10 mouse cellular contexts compared by ENCODE assay signal in the genomic region with DNA sequence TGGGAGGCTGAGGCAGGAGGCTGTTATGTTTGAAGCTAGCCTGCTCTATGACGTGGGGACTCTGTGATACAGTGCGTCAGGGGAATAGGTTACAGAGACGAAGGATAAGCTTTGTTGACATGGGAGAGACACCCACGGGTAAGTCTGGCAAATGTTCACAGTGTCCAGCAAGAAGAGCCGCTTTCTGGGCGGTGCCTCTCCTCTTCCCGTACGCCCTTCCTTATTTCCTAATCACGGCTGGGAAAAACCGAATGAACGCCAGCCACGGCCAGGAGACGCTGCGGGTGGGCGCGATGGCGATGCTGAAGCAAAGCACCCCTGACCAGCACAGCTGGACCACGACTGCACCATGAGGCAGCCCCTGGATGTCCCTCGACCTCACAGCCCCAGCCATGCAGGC.
DNase-seq lines count a peak whose midpoint lies in the region; ATAC-seq lines count a peak whose summit lies in the region.
"Had no signal": no experiment of that assay in that cellular context is flagged by ENCODE, and none has a peak within 500 bp of the region (broad histone marks: within the 10 kb centered on the region; RNA-seq: fewer than 3 reads in every experiment).

No protein-coding gene starts in this region.

- 0 out of 2 replicates have a peak overlapping the region, but pooled peaks have one; percentile 44 for H3K4me2 ChIP-seq in hindbrain, embryonic 13.5 days
- H3K4me2 ChIP-seq in hindbrain, embryonic 12.5 days (replicated peaks): no peak overlapping the region
- 0 out of 2 replicates have a peak overlapping the region, but pooled peaks have one; percentile 33 for H3K4me2 ChIP-seq in neural tube, embryonic 12.5 days (replicated peaks)
- peak overlapping the region; percentile 50 for H3K4me2 ChIP-seq in intestine, embryonic 16.5 days (ENCODE audit: low read depth, low read length)
- H3K4me2 ChIP-seq in stomach, embryonic 16.5 days (ENCODE audit: low read depth, low read length): peak overlapping the region; percentile 53
- H3K4me2 ChIP-seq in midbrain, embryonic 11.5 days: no peak overlapping the region

- WGBS in hindbrain, embryonic 13.5 days: 76% methylated on average over 19 of the region's 19 CpGs
- 74% methylated on average over 19 of the region's 19 CpGs for WGBS in hindbrain, embryonic 12.5 days
- WGBS in neural tube, embryonic 12.5 days: 80% methylated on average over 19 of the region's 19 CpGs
- WGBS in intestine, embryonic 16.5 days: 62% methylated on average over 19 of the region's 19 CpGs
- 54% methylated on average over 19 of the region's 19 CpGs for WGBS in stomach, embryonic 16.5 days
- 83% methylated on average over 19 of the region's 19 CpGs for WGBS in midbrain, embryonic 11.5 days

- H3K27ac ChIP-seq in hindbrain, embryonic 13.5 days: no peak overlapping the region
- no peak overlapping the region for H3K27ac ChIP-seq in hindbrain, embryonic 12.5 days
- H3K27ac ChIP-seq in neural tube, embryonic 12.5 days: no peak overlapping the region
- H3K27ac ChIP-seq in intestine, embryonic 16.5 days (ENCODE audit: low read length): no peak overlapping the region
- no peak overlapping the region for H3K27ac ChIP-seq in stomach, embryonic 16.5 days (ENCODE audit: low read length)
- no peak overlapping the region for H3K27ac ChIP-seq in midbrain, embryonic 11.5 days (ENCODE audit: low read depth, low read length)
- H3K27ac ChIP-seq: neural tube, embryonic 13.5 days had no signal

- no peak for DNase-seq in neural tube, embryonic 10.5 days (ENCODE audit: extremely low spot score, low spot score)
- DNase-seq in midbrain, embryonic 11.5 days (ENCODE audit: low spot score, missing footprints): no peak

- H3K9me3 ChIP-seq in hindbrain, embryonic 13.5 days: peaks cover 3% of the 10 kb centered on the region; the same call in 1 of the 2 replicates
- H3K9me3 ChIP-seq in hindbrain, embryonic 12.5 days (replicated peaks): no peaks in the 10 kb centered on the region
- no peaks in the 10 kb centered on the region for H3K9me3 ChIP-seq in neural tube, embryonic 12.5 days
- H3K9me3 ChIP-seq in intestine, embryonic 16.5 days (ENCODE audit: control insufficient read depth, low read length): no peaks in the 10 kb centered on the region
- no peaks in the 10 kb centered on the region for H3K9me3 ChIP-seq in stomach, embryonic 16.5 days (replicated peaks; ENCODE audit: control insufficient read depth, low read length)
- H3K9me3 ChIP-seq in midbrain, embryonic 11.5 days (ENCODE audit: control insufficient read depth, low read length): no peaks in the 10 kb centered on the region
- H3K9me3 ChIP-seq: neural tube, embryonic 13.5 days had no signal

- no peak for ATAC-seq in hindbrain, embryonic 13.5 days (ENCODE audit: low FRiP score)
- no peak for ATAC-seq in hindbrain, embryonic 12.5 days (ENCODE audit: low FRiP score)
- ATAC-seq in neural tube, embryonic 12.5 days (ENCODE audit: low FRiP score, low read depth): no peak
- ATAC-seq in intestine, embryonic 16.5 days: 0 out of 2 replicates have a peak, but pooled peaks have one; percentile 3
- ATAC-seq in stomach, embryonic 16.5 days (ENCODE audit: insufficient read depth, low FRiP score): no peak
- ATAC-seq in cerebellum, adult (ENCODE audit: insufficient number of reproducible peaks, low FRiP score, low TSS enrichment): no peak
- no peak for ATAC-seq in midbrain, embryonic 11.5 days (ENCODE audit: low FRiP score)
- ATAC-seq: activated CD4-positive, CD25-positive, alpha-beta regulatory T cell, adult 4 months had no signal

- H3K4me1 ChIP-seq in hindbrain, embryonic 13.5 days (replicated peaks): peaks cover 16% of the 10 kb centered on the region
- H3K4me1 ChIP-seq in hindbrain, embryonic 12.5 days: peaks cover 15% of the 10 kb centered on the region
- peaks cover 13% of the 10 kb centered on the region for H3K4me1 ChIP-seq in neural tube, embryonic 12.5 days
- H3K4me1 ChIP-seq in intestine, embryonic 16.5 days (ENCODE audit: control insufficient read depth, insufficient read depth, low read length): peaks cover 14% of the 10 kb centered on the region
- peaks cover 32% of the 10 kb centered on the region for H3K4me1 ChIP-seq in stomach, embryonic 16.5 days (ENCODE audit: control insufficient read depth, insufficient read depth, low read length)
- H3K4me1 ChIP-seq in midbrain, embryonic 11.5 days (ENCODE audit: control insufficient read depth, insufficient read depth, low read length): peaks cover 5% of the 10 kb centered on the region

- H3K36me3 ChIP-seq in hindbrain, embryonic 13.5 days: no peaks in the 10 kb centered on the region
- H3K36me3 ChIP-seq in hindbrain, embryonic 12.5 days: no peaks in the 10 kb centered on the region
- H3K36me3 ChIP-seq in neural tube, embryonic 12.5 days: no peaks in the 10 kb centered on the region
- no peaks in the 10 kb centered on the region for H3K36me3 ChIP-seq in intestine, embryonic 16.5 days (ENCODE audit: control insufficient read depth, insufficient read depth, low read length)
- H3K36me3 ChIP-seq in stomach, embryonic 16.5 days (ENCODE audit: control insufficient read depth, insufficient read depth, low read length): no peaks in the 10 kb centered on the region
- H3K36me3 ChIP-seq in midbrain, embryonic 11.5 days (ENCODE audit: control insufficient read depth, insufficient read depth, low read length): no peaks in the 10 kb centered on the region
- H3K36me3 ChIP-seq: neural tube, embryonic 13.5 days had no signal

- peaks cover 13% of the 10 kb centered on the region; the same call in 1 of the 2 replicates for H3K27me3 ChIP-seq in hindbrain, embryonic 13.5 days
- H3K27me3 ChIP-seq in hindbrain, embryonic 12.5 days: peaks cover 10% of the 10 kb centered on the region; the same call in 1 of the 2 replicates
- 0 out of 2 replicates have a peak, but pooled peaks cover 8% of the 10 kb centered on the region for H3K27me3 ChIP-seq in neural tube, embryonic 12.5 days (replicated peaks)
- H3K27me3 ChIP-seq in intestine, embryonic 16.5 days (replicated peaks; ENCODE audit: control insufficient read depth, insufficient read depth, low read length): no peaks in the 10 kb centered on the region
- no peaks in the 10 kb centered on the region for H3K27me3 ChIP-seq in stomach, embryonic 16.5 days (ENCODE audit: control insufficient read depth, insufficient read depth, low read length)
- no peaks in the 10 kb centered on the region for H3K27me3 ChIP-seq in midbrain, embryonic 11.5 days (ENCODE audit: control insufficient read depth, insufficient read depth, low read length)
- H3K27me3 ChIP-seq: neural tube, embryonic 13.5 days had no signal

- H3K4me3 ChIP-seq in hindbrain, embryonic 13.5 days: no peak overlapping the region
- no peak overlapping the region for H3K4me3 ChIP-seq in hindbrain, embryonic 12.5 days
- no peak overlapping the region for H3K4me3 ChIP-seq in neural tube, embryonic 12.5 days
- no peak overlapping the region for H3K4me3 ChIP-seq in intestine, embryonic 16.5 days (ENCODE audit: low read length)
- no peak overlapping the region for H3K4me3 ChIP-seq in stomach, embryonic 16.5 days (replicated peaks; ENCODE audit: low read length)
- no peak overlapping the region for H3K4me3 ChIP-seq in midbrain, embryonic 11.5 days (ENCODE audit: low read depth, low read length)
- H3K4me3 ChIP-seq: neural tube, embryonic 13.5 days had no signal

- H3K9ac ChIP-seq in hindbrain, embryonic 13.5 days: no peak overlapping the region
- H3K9ac ChIP-seq in hindbrain, embryonic 12.5 days: no peak overlapping the region
- H3K9ac ChIP-seq in neural tube, embryonic 12.5 days: no peak overlapping the region
- H3K9ac ChIP-seq in intestine, embryonic 16.5 days (ENCODE audit: low read depth, low read length): no peak overlapping the region
- 0 out of 2 replicates have a peak overlapping the region, but pooled peaks have one; percentile 38 for H3K9ac ChIP-seq in stomach, embryonic 16.5 days (ENCODE audit: low read length)
- H3K9ac ChIP-seq in midbrain, embryonic 11.5 days (ENCODE audit: low read length): no peak overlapping the region
- H3K9ac ChIP-seq: neural tube, embryonic 13.5 days had no signal

Comparison
In these comparisons a context has a peak if more than half of its experiments do, and no peak if none do; other contexts are left out.
1. H3K4me2 ChIP-seq: peak in hindbrain, embryonic 13.5 days (single experiment), neural tube, embryonic 12.5 days (single experiment), intestine, embryonic 16.5 days (single experiment) and stomach, embryonic 16.5 days (single experiment); none in hindbrain, embryonic 12.5 days (single experiment) and midbrain, embryonic 11.5 days (single experiment).